Mouse (Mus musculus): Measurements from ENCODE around the gene Ldlrap1.

- TF ChIP-seq RAD21 (IDR thresholded peaks at IDR 0.05; ENCODE audit: low read depth, low read length) (no peak), CTCF (conservative IDR thresholded peaks at IDR 0.05 in 1 of 2, IDR thresholded peaks at IDR 0.05 in 1 of 2; ENCODE audit: low read depth in 2 of 2, low read length in 2 of 2) (no peak), MYC (IDR thresholded peaks at IDR 0.05; ENCODE audit: low read depth, low read length) (no peak)
Measured at GRCm38 (mm10) chr4:134736147-134736546, 31.7 kb downstream of the Ldlrap1 start.

Measured in CH12.LX (cell line).